Mouse (Mus musculus) C2C12 (cell line): Measurements from ENCODE around the gene Epas1. TPM values are rescaled to one million over a fixed set of nuclear protein-coding genes. Genes with fewer than 3 reads are reported as not detected.

Experiments
- H3K27me3 ChIP-seq: one replicate; pipeline ENCODE4 v1.6.1; 2011; ENCODE audit not compliant: control insufficient read depth, insufficient read depth, insufficient read length
- H3K36me3 ChIP-seq: one replicate; pipeline ENCODE4 v1.6.1; 2011; ENCODE audit not compliant: control insufficient read depth, insufficient read depth
- H3K4me3 ChIP-seq: one replicate; pipeline ENCODE4 v1.5.1; 2011; ENCODE audit warnings: mild to moderate bottlenecking, control low read depth; ENCODE audit not compliant: poor library complexity, insufficient read depth, severe bottlenecking
- H3K79me2 ChIP-seq: one replicate; pipeline ENCODE4 v1.6.1; 2011; ENCODE audit not compliant: control insufficient read depth, insufficient read depth
- H3K79me3 ChIP-seq: one replicate; pipeline ENCODE4 v1.6.1; 2011; ENCODE audit warnings: low read depth, control low read depth
- H3ac ChIP-seq: one replicate; pipeline ENCODE3; 2011; ENCODE audit warnings: low read depth; ENCODE audit not compliant: control insufficient read depth, insufficient read length
- CEBPB ChIP-seq: IDR thresholded peaks from one replicate; pipeline ENCODE4 v1.6.1; 2011; ENCODE audit warnings: low read depth, mild to moderate bottlenecking, control low read depth, moderate library complexity
- CTCF ChIP-seq: IDR thresholded peaks from one replicate; pipeline ENCODE4 v1.5.1; 2011; ENCODE audit not compliant: control insufficient read depth, insufficient read depth, insufficient read length
- FOSL1 ChIP-seq: IDR thresholded peaks from one replicate; pipeline ENCODE4 v1.8.0; 2011; ENCODE audit warnings: mild to moderate bottlenecking, low read length; ENCODE audit not compliant: poor library complexity, insufficient read depth, severe bottlenecking
- MAX ChIP-seq: IDR thresholded peaks from one replicate; pipeline ENCODE4 v1.6.1; 2011; ENCODE audit warnings: mild to moderate bottlenecking, control low read depth
- MYOD1 ChIP-seq: IDR thresholded peaks from one replicate; pipeline ENCODE4 v1.6.1; 2011; ENCODE audit warnings: low read depth; ENCODE audit not compliant: control insufficient read depth, insufficient read length
- MYOG ChIP-seq: IDR thresholded peaks from one replicate; pipeline ENCODE4 v1.6.1; 2011; ENCODE audit not compliant: control insufficient read depth, insufficient read length; ENCODE audit errors: extremely low read depth
- USF1 ChIP-seq: IDR thresholded peaks from one replicate; pipeline ENCODE4 v1.6.1; 2011; ENCODE audit warnings: low read depth, mild to moderate bottlenecking, control low read depth, moderate library complexity
- polyA plus RNA-seq: library from polyadenylated mRNA; unstranded; fragments of >200 nt; fragmentation: generic; extraction: Trizol; gene quantifications from one replicate; pipeline ENCODE4 v1.2.1, GENCODE M21; 2012; ENCODE audit warnings: missing spikeins

Gene Epas1
- polyA plus RNA-seq, 1 experiment: 0.05 TPM

GRCm38 (mm10) chr17:86798460-86798859 is 45.0 kb downstream of the Epas1 start:
- Histone ChIP-seq H3K79me2 (no peaks in the 10 kb centered on the region), H3K27me3 (no peaks in the 10 kb centered on the region), H3K79me3 (no peaks in the 10 kb centered on the region), H3ac (no peak overlapping the region), H3K36me3 (no peaks in the 10 kb centered on the region), H3K4me3 (no peak overlapping the region)
- no peak for TF ChIP-seq CEBPB
- TF ChIP-seq CTCF: no peak
- no peak for TF ChIP-seq MYOD1
- TF ChIP-seq USF1: no peak
- TF ChIP-seq FOSL1: no peak
- TF ChIP-seq MYOG: no peak
- TF ChIP-seq MAX: no peak

- H3K4me3 ChIP-seq: no peak overlapping the region
Observed at GRCm38 (mm10) chr17:86798951-86799350, 45.5 kb downstream of the Epas1 start.

GRCm38 (mm10) chr17:86800535-86800934 is 47.0 kb downstream of the Epas1 start:
- Histone ChIP-seq H3K79me2 (no peaks in the 10 kb centered on the region), H3K27me3 (no peaks in the 10 kb centered on the region), H3K4me3 (no peak overlapping the region), H3K79me3 (no peaks in the 10 kb centered on the region), H3ac (no peak overlapping the region), H3K36me3 (no peaks in the 10 kb centered on the region)
- TF ChIP-seq MAX (no peak), USF1 (no peak), CTCF (no peak), MYOD1 (no peak), MYOG (no peak), CEBPB (no peak), FOSL1 (no peak)

More at GRCm38 (mm10) chr17:86798951-86799350, 45.5 kb downstream of the Epas1 start:
- TF ChIP-seq FOSL1: no peak
- no peak for TF ChIP-seq USF1
- Histone ChIP-seq H3K36me3 (no peaks in the 10 kb centered on the region), H3K27me3 (no peaks in the 10 kb centered on the region), H3K79me3 (no peaks in the 10 kb centered on the region), H3K79me2 (no peaks in the 10 kb centered on the region), H3ac (no peak overlapping the region)

GRCm38 (mm10) chr17:86801213-86801815 is 47.8 kb downstream of the Epas1 start:
- Histone ChIP-seq H3K36me3 (no peaks in the 10 kb centered on the region), H3K4me3 (no peak overlapping the region), H3K79me3 (no peaks in the 10 kb centered on the region), H3K27me3 (no peaks in the 10 kb centered on the region), H3K79me2 (no peaks in the 10 kb centered on the region), H3ac (no peak overlapping the region)
- TF ChIP-seq FOSL1: no peak
- no peak for TF ChIP-seq MAX
- TF ChIP-seq USF1: no peak
- no peak for TF ChIP-seq MYOD1
- TF ChIP-seq MYOG: no peak

GRCm38 (mm10) chr17:86801876-86802275 is 48.4 kb downstream of the Epas1 start:
- H3ac ChIP-seq: no peak overlapping the region
- TF ChIP-seq USF1 (no peak), MYOD1 (no peak), MAX (no peak), FOSL1 (no peak)

GRCm38 (mm10) chr17:86802351-86802985 is 49.0 kb downstream of the Epas1 start:
- Histone ChIP-seq H3ac (no peak overlapping the region), H3K4me3 (no peak overlapping the region), H3K27me3 (no peaks in the 10 kb centered on the region), H3K79me2 (no peaks in the 10 kb centered on the region), H3K79me3 (no peaks in the 10 kb centered on the region), H3K36me3 (no peaks in the 10 kb centered on the region)
- TF ChIP-seq CTCF (no peak), MYOG (no peak), MYOD1 (no peak), MAX (no peak), USF1 (no peak), CEBPB (no peak)

More at GRCm38 (mm10) chr17:86801876-86802275, 48.4 kb downstream of the Epas1 start:
- Histone ChIP-seq H3K27me3 (no peaks in the 10 kb centered on the region), H3K79me3 (no peaks in the 10 kb centered on the region), H3K36me3 (no peaks in the 10 kb centered on the region), H3K4me3 (no peak overlapping the region), H3K79me2 (no peaks in the 10 kb centered on the region)
